Mouse (Mus musculus) kidney, embryonic 14.5 days (tissue): ENCODE results near the gene Cgrrf1. TPM values are rescaled to one million over a fixed set of nuclear protein-coding genes. Genes with fewer than 3 reads are reported as not detected.

Experiments
- ATAC-seq: fragments of 200-750 bp; cut with Nextera tagmentation; 2 replicates; pipeline ENCODE4 v1.8.0; 2017; ENCODE audit warnings: moderate number of reproducible peaks, mild to moderate bottlenecking, moderate TSS enrichment, moderate library complexity; ENCODE audit not compliant: low FRiP score, low TSS enrichment
- H3K27ac ChIP-seq: fragments of 300-500 bp; sonication (generic); 2 replicates; pipeline ENCODE4 v1.5.1; 2014; ENCODE audit warnings: low read depth, mild to moderate bottlenecking, low read length, moderate library complexity, mixed read lengths
- H3K27me3 ChIP-seq: fragments of 300-500 bp; sonication (generic); 2 replicates; pipeline ENCODE4 v1.6.1; 2014; ENCODE audit warnings: mild to moderate bottlenecking, low read length; ENCODE audit not compliant: control insufficient read depth, insufficient read depth
- H3K36me3 ChIP-seq: fragments of 300-500 bp; sonication (generic); 2 replicates; pipeline ENCODE4 v1.6.1; 2014; ENCODE audit warnings: low read length, mixed read lengths; ENCODE audit not compliant: control insufficient read depth, insufficient read depth
- H3K4me1 ChIP-seq: fragments of 300-500 bp; sonication (generic); 2 replicates; pipeline ENCODE4 v1.6.1; 2014; ENCODE audit warnings: low read length, mixed read lengths; ENCODE audit not compliant: control insufficient read depth, insufficient read depth
- H3K4me2 ChIP-seq: fragments of 300-500 bp; sonication (generic); replicated peaks from 2 replicates; pipeline ENCODE4 v1.6.1; 2014; ENCODE audit warnings: low read depth, mild to moderate bottlenecking, low read length
- H3K4me3 ChIP-seq: fragments of 300-500 bp; sonication (generic); 2 replicates; pipeline ENCODE4 v1.5.1; 2014; ENCODE audit warnings: mild to moderate bottlenecking, low read length
- H3K9ac ChIP-seq: fragments of 300-500 bp; sonication (generic); 2 replicates; pipeline ENCODE4 v1.6.1; 2014; ENCODE audit warnings: low read depth, mild to moderate bottlenecking, low read length, moderate library complexity
- H3K9me3 ChIP-seq: fragments of 300-500 bp; sonication (generic); 2 replicates; pipeline ENCODE4 v1.6.1; 2016; ENCODE audit warnings: low read length; ENCODE audit not compliant: control insufficient read depth
- WGBS: fragments of 180-500 bp; shearing (Covaris S2); extraction: QIAGEN DNeasy Blood & Tissue Kit; methylation state at CpG from one replicate; pipeline ENCODE4 v1.1.7; 2014; 5-methylcytosine and 5-hydroxymethylcytosine counted together
- polyA plus RNA-seq: library from polyadenylated mRNA; unstranded; fragments of >200 nt; fragmentation: Nextera tagmentation; extraction: Ambion mirVana; gene quantifications from 2 replicates; pipeline ENCODE4 v1.2.1, GENCODE M21; 2014

Cgrrf1 gene
- polyA plus RNA-seq, 1 experiment from 2014 or later, result 30.6 TPM

- no peaks in the 10 kb centered on the region for H3K4me1 ChIP-seq
- no peak overlapping the region for H3K27ac ChIP-seq
- H3K9ac ChIP-seq, result no peak overlapping the region
- no peak overlapping the region for H3K4me2 ChIP-seq
- H3K9me3 ChIP-seq, result no peaks in the 10 kb centered on the region
- no peak overlapping the region for H3K4me3 ChIP-seq
- no peak for ATAC-seq
- 79% methylated on average over 4 of the region's 4 CpGs for WGBS
- peaks cover 24% of the 10 kb centered on the region; the same call in 1 of the 2 replicates for H3K36me3 ChIP-seq
- no peaks in the 10 kb centered on the region for H3K27me3 ChIP-seq
Measured at GRCm38 (mm10) chr14:46839326-46839725, 7.4 kb downstream of the Cgrrf1 start.

- H3K4me3 ChIP-seq, result no peak overlapping the region
- H3K9me3 ChIP-seq, result no peaks in the 10 kb centered on the region
- H3K27ac ChIP-seq, result no peak overlapping the region
- no peaks in the 10 kb centered on the region for H3K4me1 ChIP-seq
- H3K36me3 ChIP-seq, result peaks cover 17% of the 10 kb centered on the region; the same call in 1 of the 2 replicates
- no peak overlapping the region for H3K4me2 ChIP-seq
- ATAC-seq, result no peak
- no peaks in the 10 kb centered on the region for H3K27me3 ChIP-seq
- H3K9ac ChIP-seq, result no peak overlapping the region
- 92% methylated on average over 11 of the region's 11 CpGs for WGBS
Measured at GRCm38 (mm10) chr14:46845706-46846105, 13.8 kb downstream of the Cgrrf1 start.

GRCm38 (mm10) chr14:46848063-46848590, 16.2 kb downstream of the Cgrrf1 start:
- Histone ChIP-seq H3K4me2 (no peak overlapping the region), H3K9me3 (no peaks in the 10 kb centered on the region), H3K27me3 (no peaks in the 10 kb centered on the region), H3K9ac (no peak overlapping the region), H3K27ac (no peak overlapping the region), H3K4me1 (no peaks in the 10 kb centered on the region), H3K4me3 (no peak overlapping the region), H3K36me3 (no peaks in the 10 kb centered on the region; the same call in 1 of the 2 replicates)
- ATAC-seq, result no peak
- 75% methylated on average over 4 of the region's 4 CpGs for WGBS

- no peaks in the 10 kb centered on the region for H3K27me3 ChIP-seq
- H3K9ac ChIP-seq, result no peak overlapping the region
- WGBS, result 52% methylated on average over 5 of the region's 5 CpGs
- H3K4me1 ChIP-seq, result no peaks in the 10 kb centered on the region
- no peak overlapping the region for H3K4me2 ChIP-seq
- H3K27ac ChIP-seq, result no peak overlapping the region
- ATAC-seq, result no peak
- H3K4me3 ChIP-seq, result no peak overlapping the region
- H3K9me3 ChIP-seq, result no peaks in the 10 kb centered on the region
- H3K36me3 ChIP-seq, result no peaks in the 10 kb centered on the region; the same call in 1 of the 2 replicates
Measured at GRCm38 (mm10) chr14:46848736-46849135, 16.8 kb downstream of the Cgrrf1 start.

GRCm38 (mm10) chr14:46849769-46850168, 17.8 kb downstream of the Cgrrf1 start:
- no peaks in the 10 kb centered on the region for H3K27me3 ChIP-seq
- WGBS, result 94% methylated on average over 1 of the region's 1 CpGs
- ATAC-seq, result no peak
- no peaks in the 10 kb centered on the region for H3K9me3 ChIP-seq
- no peaks in the 10 kb centered on the region for H3K4me1 ChIP-seq
- H3K4me2 ChIP-seq, result no peak overlapping the region
- no peak overlapping the region for H3K9ac ChIP-seq
- no peak overlapping the region for H3K4me3 ChIP-seq
- peaks cover 4% of the 10 kb centered on the region; the same call in 1 of the 2 replicates for H3K36me3 ChIP-seq
- no peak overlapping the region for H3K27ac ChIP-seq

GRCm38 (mm10) chr14:46853677-46854076, 21.8 kb downstream of the Cgrrf1 start:
- WGBS, result 87% methylated on average over 11 of the region's 11 CpGs
- no peak overlapping the region for H3K27ac ChIP-seq
- no peaks in the 10 kb centered on the region for H3K9me3 ChIP-seq
- no peaks in the 10 kb centered on the region for H3K27me3 ChIP-seq
- H3K4me1 ChIP-seq, result no peaks in the 10 kb centered on the region
- H3K4me3 ChIP-seq, result no peak overlapping the region
- no peak overlapping the region for H3K4me2 ChIP-seq
- peaks cover 5% of the 10 kb centered on the region; the same call in 1 of the 2 replicates for H3K36me3 ChIP-seq
- ATAC-seq, result no peak
- H3K9ac ChIP-seq, result no peak overlapping the region

GRCm38 (mm10) chr14:46862922-46863321, 31.0 kb downstream of the Cgrrf1 start:
- ATAC-seq, result no peak

GRCm38 (mm10) chr14:46880935-46881334, 49.0 kb downstream of the Cgrrf1 start:
- Histone ChIP-seq H3K4me1 (peaks cover 6% of the 10 kb centered on the region), H3K4me2 (no peak overlapping the region), H3K9me3 (no peaks in the 10 kb centered on the region), H3K36me3 (no peaks in the 10 kb centered on the region), H3K27me3 (no peaks in the 10 kb centered on the region), H3K9ac (no peak overlapping the region), H3K4me3 (no peak overlapping the region), H3K27ac (no peak overlapping the region)
- WGBS, result 7% methylated on average over 10 of the region's 10 CpGs
- no peak for ATAC-seq

More at GRCm38 (mm10) chr14:46862922-46863321, 31.0 kb downstream of the Cgrrf1 start:
- Histone ChIP-seq H3K9ac (no peak overlapping the region), H3K4me3 (no peak overlapping the region), H3K27me3 (no peaks in the 10 kb centered on the region), H3K4me1 (no peaks in the 10 kb centered on the region), H3K9me3 (no peaks in the 10 kb centered on the region), H3K27ac (no peak overlapping the region), H3K4me2 (no peak overlapping the region), H3K36me3 (no peaks in the 10 kb centered on the region)
- WGBS, result 92% methylated on average over 5 of the region's 5 CpGs

GRCm38 (mm10) chr14:46881581-46882430, 49.9 kb downstream of the Cgrrf1 start:
- peak; percentile 2; the same call in 1 of the 2 replicates for ATAC-seq
- no peaks in the 10 kb centered on the region for H3K27me3 ChIP-seq
- H3K4me2 ChIP-seq, result peak overlapping the region; percentile 84
- no peaks in the 10 kb centered on the region for H3K36me3 ChIP-seq
- no peak overlapping the region for H3K27ac ChIP-seq
- H3K9ac ChIP-seq, result peak overlapping the region; percentile 75; the same call in 1 of the 2 replicates
- H3K9me3 ChIP-seq, result no peaks in the 10 kb centered on the region
- 5% methylated on average over 39 of the region's 40 CpGs for WGBS
- H3K4me1 ChIP-seq, result peaks cover 11% of the 10 kb centered on the region
- peak overlapping the region; percentile 67 for H3K4me3 ChIP-seq
